Mouse (Mus musculus) forebrain, embryonic 13.5 days (tissue): ENCODE results near the gene Phykpl. TPM values are rescaled to one million over a fixed set of nuclear protein-coding genes. Genes with fewer than 3 reads are reported as not detected.

ENCODE experiments used
- ATAC-seq: fragments of 200-750 bp; cut with Nextera tagmentation; 2 replicates; pipeline ENCODE4 v1.8.0; 2017
- H3K27ac ChIP-seq: fragments of 300-500 bp; sonication (generic); 2 replicates; pipeline ENCODE4 v1.5.1; 2015; ENCODE audit warnings: inconsistent platforms, mild to moderate bottlenecking, moderate library complexity
- H3K27me3 ChIP-seq: fragments of 300-500 bp; sonication (generic); 2 replicates; pipeline ENCODE4 v1.6.1; 2015; ENCODE audit warnings: mild to moderate bottlenecking, inconsistent platforms
- H3K36me3 ChIP-seq: fragments of 300-500 bp; sonication (generic); 2 replicates; pipeline ENCODE4 v1.6.1; 2015; ENCODE audit warnings: mild to moderate bottlenecking, inconsistent platforms; ENCODE audit not compliant: poor library complexity, severe bottlenecking
- H3K4me1 ChIP-seq: fragments of 300-500 bp; sonication (generic); 2 replicates; pipeline ENCODE4 v1.6.1; 2015; ENCODE audit warnings: inconsistent platforms
- H3K4me2 ChIP-seq: fragments of 300-500 bp; sonication (generic); 2 replicates; pipeline ENCODE4 v1.6.1; 2015; ENCODE audit warnings: inconsistent platforms, mild to moderate bottlenecking, moderate library complexity
- H3K4me3 ChIP-seq: fragments of 300-500 bp; sonication (generic); 2 replicates; pipeline ENCODE4 v1.5.1; 2015; ENCODE audit warnings: mild to moderate bottlenecking, inconsistent platforms
- H3K9ac ChIP-seq: fragments of 300-500 bp; sonication (generic); 2 replicates; pipeline ENCODE4 v1.6.1; 2015; ENCODE audit warnings: mild to moderate bottlenecking, inconsistent platforms
- H3K9me3 ChIP-seq: fragments of 300-500 bp; sonication (generic); replicated peaks from 2 replicates; pipeline ENCODE4 v1.6.1; 2016; ENCODE audit warnings: inconsistent platforms
- WGBS: fragments of 180-500 bp; shearing (Covaris S2); methylation state at CpG from one replicate; pipeline ENCODE4 v1.1.7; 2015; 5-methylcytosine and 5-hydroxymethylcytosine counted together
- polyA plus RNA-seq: library from polyadenylated mRNA; unstranded; fragments of >200 nt; fragmentation: Nextera tagmentation; extraction: Ambion mirVana; gene quantifications from 2 replicates; pipeline ENCODE4 v1.2.1, GENCODE M21; 2015

Gene Phykpl
- polyA plus RNA-seq, 1 experiment from 2014 or later: 13.4 TPM

- H3K4me1 ChIP-seq: peaks cover 30% of the 10 kb centered on the region
- no peaks in the 10 kb centered on the region for H3K36me3 ChIP-seq
- no peak for ATAC-seq
- H3K4me3 ChIP-seq: peak overlapping the region; percentile 55
- no peaks in the 10 kb centered on the region for H3K9me3 ChIP-seq
- peaks cover 27% of the 10 kb centered on the region for H3K27me3 ChIP-seq
- WGBS: 7% methylated on average over 7 of the region's 7 CpGs
- H3K4me2 ChIP-seq: peak overlapping the region; percentile 92
- peak overlapping the region; percentile 70 for H3K9ac ChIP-seq
- no peak overlapping the region for H3K27ac ChIP-seq
These were observed 65.3 kb downstream of the Phykpl start for GRCm38 (mm10) chr11:51649889-51650199.

- Histone ChIP-seq H3K27me3 (peaks cover 27% of the 10 kb centered on the region), H3K36me3 (no peaks in the 10 kb centered on the region), H3K4me1 (peaks cover 30% of the 10 kb centered on the region), H3K4me2 (peak overlapping the region; percentile 92), H3K9ac (peak overlapping the region; percentile 70), H3K4me3 (peak overlapping the region; percentile 55), H3K27ac (no peak overlapping the region), H3K9me3 (no peaks in the 10 kb centered on the region)
- ATAC-seq: peak; percentile 25; the same call in 1 of the 2 replicates
- 2% methylated on average over 30 of the region's 30 CpGs for WGBS
These were observed 65.7 kb downstream of the Phykpl start for GRCm38 (mm10) chr11:51650261-51650660.

GRCm38 (mm10) chr11:51650691-51651515 lies 66.3 kb downstream of the Phykpl start, which contains the start of the genes N4bp3 and D930048N14Rik:
Gene N4bp3, minus strand, starts transcription at chr11:51650842.
Gene D930048N14Rik, plus strand, starts transcription at chr11:51650954.
- peaks cover 30% of the 10 kb centered on the region for H3K4me1 ChIP-seq
- peak within 1 kb of the TSS; percentile 55 for H3K4me3 ChIP-seq
- ATAC-seq: peak; percentile 75
- peak within 1 kb of the TSS; percentile 92 for H3K4me2 ChIP-seq
- 1% methylated on average over 60 of the region's 70 CpGs for WGBS
- peak within 1 kb of the TSS; percentile 70 for H3K9ac ChIP-seq
- H3K9me3 ChIP-seq: no peaks in the 10 kb centered on the region
- H3K36me3 ChIP-seq: no peaks in the 10 kb centered on the region
- peaks cover 27% of the 10 kb centered on the region for H3K27me3 ChIP-seq
- H3K27ac ChIP-seq: no peak within 1 kb of the TSS

GRCm38 (mm10) chr11:51652889-51653418 lies 68.4 kb downstream of the Phykpl start:
- 90% methylated on average over 4 of the region's 4 CpGs for whole genome bisulfite sequencing
- Histone ChIP-seq H3K4me3 (no peak overlapping the region), H3K9ac (no peak overlapping the region), H3K4me1 (peaks cover 30% of the 10 kb centered on the region), H3K27me3 (peaks cover 27% of the 10 kb centered on the region), H3K9me3 (no peaks in the 10 kb centered on the region), H3K4me2 (no peak overlapping the region), H3K36me3 (no peaks in the 10 kb centered on the region), H3K27ac (no peak overlapping the region)
- no peak for ATAC-seq

GRCm38 (mm10) chr11:51653736-51654135 lies 69.2 kb downstream of the Phykpl start:
- no peak overlapping the region for H3K27ac ChIP-seq
- 88% methylated on average over 6 of the region's 6 CpGs for WGBS
- no peak for ATAC-seq
- peaks cover 27% of the 10 kb centered on the region for H3K27me3 ChIP-seq
- no peaks in the 10 kb centered on the region for H3K9me3 ChIP-seq
- H3K36me3 ChIP-seq: no peaks in the 10 kb centered on the region
- 0 out of 2 replicates have a peak overlapping the region, but pooled peaks have one; percentile 16 for H3K9ac ChIP-seq
- H3K4me1 ChIP-seq: peaks cover 24% of the 10 kb centered on the region
- no peak overlapping the region for H3K4me3 ChIP-seq
- H3K4me2 ChIP-seq: no peak overlapping the region

Other genes with a start within 250 kb of the Phykpl start
- gene Hnrnpab, start 22.1 kb downstream of the Phykpl start, polyA plus RNA-seq: 585 and 646 TPM in 2 replicates
- 123 and 141 TPM in 2 replicates for gene Nhp2, start 35.0 kb downstream of the Phykpl start, polyA plus RNA-seq
- 53.8 and 61.2 TPM in 2 replicates for gene Rmnd5b, start 51.1 kb downstream of the Phykpl start, polyA plus RNA-seq
- 7.7 and 8.4 TPM in 2 replicates for gene N4bp3, start 66.1 kb downstream of the Phykpl start, polyA plus RNA-seq
- 0.44 and 0.54 TPM in 2 replicates for gene D930048N14Rik, start 66.2 kb downstream of the Phykpl start, polyA plus RNA-seq
- gene 0610009B22Rik, start 104.1 kb downstream of the Phykpl start, polyA plus RNA-seq: 105 and 119 TPM in 2 replicates
- gene Sec24a, start 178.9 kb downstream of the Phykpl start, polyA plus RNA-seq: 11.0 and 11.7 TPM in 2 replicates
- gene Sar1b, start 178.9 kb downstream of the Phykpl start, polyA plus RNA-seq: 140 and 146 TPM in 2 replicates